Mouse (Mus musculus): ENCODE data around the gene Llph.

DNA sequence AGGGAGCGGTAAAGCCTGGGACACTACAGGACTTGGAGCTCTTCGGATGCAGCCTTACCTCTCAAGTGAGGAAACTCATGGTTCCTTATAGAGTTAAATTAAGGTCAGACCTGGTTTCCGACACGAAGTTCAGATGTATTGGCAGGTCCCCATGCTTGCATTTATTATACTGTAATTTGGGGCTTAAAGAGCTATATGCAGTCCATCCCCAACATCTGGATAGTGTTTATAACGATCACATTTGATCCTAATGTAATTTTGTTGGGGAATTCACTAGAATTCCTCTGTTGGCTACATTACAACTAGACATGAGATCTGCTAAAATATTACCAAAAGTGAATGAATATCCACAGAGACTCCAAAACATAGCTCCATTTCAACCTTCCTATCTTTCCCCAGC, 18.8 kb downstream of the Llph start:
- no peak for TF ChIP-seq CTCF (conservative IDR thresholded peaks at IDR 0.05; ENCODE audit: low read length)
- no peak for TF ChIP-seq NANOG (IDR thresholded peaks at IDR 0.05; ENCODE audit: borderline replicate concordance, low read length)

Data from E14TG2a.4 (cell line).